Mouse (Mus musculus) spleen, postnatal 10 days (tissue): ENCODE measurements around the gene Samhd1.
"Not testable (repeated sequence)": the region's sequence is repeated elsewhere in the genome, so short reads cannot be mapped to it uniquely, and the experiment has no call there.

Experiments used
- DNase-seq, 2 experiments: peaks; one replicate each; pipeline ENCODE4 v3.0.0; 2021 to 2022; ENCODE audit warnings: low spot score in 2 of 2

Gene Samhd1

DNA sequence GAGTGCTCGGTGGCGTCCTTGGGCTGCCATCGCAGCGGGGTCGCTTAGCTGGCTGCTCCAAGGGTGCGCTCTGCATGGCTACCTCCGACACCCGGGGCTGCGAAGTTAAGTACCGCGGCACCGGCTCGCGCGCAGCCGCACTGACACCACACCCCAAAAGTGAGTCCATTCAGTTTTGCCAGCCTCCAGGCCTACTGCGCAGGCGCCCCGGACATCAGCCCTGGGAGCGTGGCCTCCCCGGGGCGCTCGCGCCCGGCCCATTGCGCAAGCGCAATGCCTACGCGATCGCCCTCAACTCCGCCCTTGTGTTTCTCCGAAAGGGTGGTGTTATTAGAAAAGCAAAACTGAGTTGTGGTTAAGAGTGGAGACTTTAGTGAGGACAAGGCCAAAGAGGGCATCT is at the start of gene Samhd1:
Gene Samhd1 (minus strand): TSS at position 252 of the 400 bp plus-strand sequence.
- DNase-seq: peak; percentile 93 to 98

DNA sequence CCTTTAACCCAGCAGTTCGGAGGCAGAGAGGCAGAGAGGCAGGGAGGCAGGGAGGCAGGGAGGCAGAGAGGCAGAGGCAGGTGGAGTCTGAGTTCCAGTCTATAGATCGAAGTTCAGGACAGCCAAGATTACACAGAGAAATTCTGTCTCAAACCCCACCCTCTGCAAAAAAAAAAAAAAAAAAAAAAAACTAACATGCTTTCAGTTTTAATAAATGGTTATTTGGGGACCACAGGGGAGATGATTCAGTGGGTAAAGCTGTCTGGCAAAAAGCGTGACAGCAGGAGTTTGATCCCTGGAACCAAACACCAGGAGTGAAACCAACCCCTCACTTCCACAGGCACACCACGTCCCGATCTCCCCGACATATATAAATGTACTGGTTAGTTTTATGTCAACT is 43.1 kb upstream of the Samhd1 start:
- DNase-seq: no peak

DNA sequence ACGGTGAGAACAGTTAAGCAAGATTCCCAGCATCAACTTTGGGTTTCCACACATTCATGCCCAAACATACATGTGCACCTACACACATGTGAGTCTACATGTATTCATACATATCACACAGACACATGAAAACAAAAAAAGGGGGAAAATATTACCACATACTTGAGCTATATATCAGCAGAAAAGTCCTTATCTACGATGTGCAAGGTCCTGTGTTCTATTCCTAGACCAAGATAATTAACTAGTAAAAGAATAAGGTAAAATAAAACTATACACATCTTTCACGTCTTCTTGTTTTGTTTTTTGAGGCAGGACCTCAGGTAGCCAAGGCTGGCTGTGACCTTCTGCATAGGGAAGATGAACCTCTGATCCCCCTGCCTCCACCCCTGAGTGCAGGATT is 41.2 kb upstream of the Samhd1 start:
- DNase-seq: no peak

DNA sequence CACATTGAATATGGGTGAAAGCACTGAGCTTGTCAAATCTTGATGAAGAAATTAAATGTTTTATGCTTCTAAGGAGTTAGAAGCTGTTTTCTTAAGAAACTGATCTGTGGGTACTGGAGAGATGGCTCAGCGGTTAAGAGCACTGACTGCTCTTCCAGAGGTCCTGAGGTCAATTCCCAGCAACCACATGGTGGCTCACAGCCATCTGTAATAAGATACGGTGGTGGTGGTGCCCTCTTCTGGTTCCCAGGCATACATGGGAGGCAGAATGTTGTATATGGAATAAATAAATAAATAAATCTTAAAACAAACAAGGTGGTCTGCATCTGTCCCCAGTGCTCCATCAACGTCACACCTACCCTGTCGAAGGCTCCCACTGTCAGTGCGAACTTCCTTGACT is 39.4 kb upstream of the Samhd1 start:
- no peak for DNase-seq

DNA sequence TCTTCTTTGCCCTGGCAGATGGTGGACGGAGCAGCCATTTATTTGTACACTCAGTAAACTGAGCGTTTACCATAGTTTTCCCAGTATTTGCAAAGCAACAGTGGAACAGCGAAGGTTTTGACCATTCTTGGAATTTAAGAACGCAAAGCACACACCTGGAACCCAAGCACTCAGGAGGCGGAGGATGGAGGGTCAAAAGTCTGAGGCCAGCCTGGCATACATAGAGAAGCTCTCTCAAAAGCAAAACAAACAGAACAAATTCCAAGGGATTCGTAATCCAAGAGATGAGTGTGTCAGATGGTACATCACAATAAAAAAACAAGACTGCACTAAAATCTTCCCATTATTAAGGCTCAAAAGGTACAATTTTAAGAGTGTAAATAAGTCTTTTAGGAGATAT is 38.5 kb upstream of the Samhd1 start:
- DNase-seq: no peak

DNA sequence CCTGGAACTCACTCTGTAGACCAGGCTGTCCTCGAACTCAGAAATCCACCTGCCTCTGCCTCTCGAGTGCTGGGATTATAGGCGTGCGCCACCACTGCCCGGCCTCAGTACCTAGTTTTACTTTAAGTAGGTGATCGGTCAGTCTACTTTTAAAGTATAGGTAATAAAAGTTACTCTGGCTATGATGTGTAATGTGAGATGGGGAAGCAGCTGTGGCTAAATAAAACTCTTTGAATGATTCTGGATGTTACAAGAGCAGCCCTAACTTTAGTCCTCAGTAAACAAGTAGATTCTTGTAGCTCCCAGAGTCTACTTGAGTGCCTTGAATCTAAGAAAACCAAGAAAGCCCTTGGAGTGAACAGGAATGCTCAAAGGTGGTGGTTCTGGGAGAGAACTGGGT is 37.9 kb upstream of the Samhd1 start:
- DNase-seq: no peak

DNA sequence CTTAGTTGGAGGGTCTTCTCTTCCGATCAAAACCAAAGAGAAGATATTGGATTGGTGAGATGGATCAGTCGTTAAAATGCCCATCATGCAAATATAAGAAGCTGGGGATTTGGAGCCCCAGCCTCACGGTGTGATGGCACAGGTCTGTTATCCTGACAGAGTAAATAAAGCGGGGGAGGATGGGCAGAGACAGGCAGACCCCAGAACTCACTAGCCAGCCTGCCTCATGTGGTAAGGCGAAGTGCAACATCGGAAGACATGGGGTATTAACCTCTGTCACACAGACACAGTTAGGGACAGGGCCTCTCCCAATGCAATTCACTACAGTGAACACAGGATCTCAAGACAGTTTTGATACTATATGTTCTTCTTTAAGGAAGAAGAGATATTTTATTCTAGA is 35.6 kb upstream of the Samhd1 start:
- no peak for DNase-seq

DNA sequence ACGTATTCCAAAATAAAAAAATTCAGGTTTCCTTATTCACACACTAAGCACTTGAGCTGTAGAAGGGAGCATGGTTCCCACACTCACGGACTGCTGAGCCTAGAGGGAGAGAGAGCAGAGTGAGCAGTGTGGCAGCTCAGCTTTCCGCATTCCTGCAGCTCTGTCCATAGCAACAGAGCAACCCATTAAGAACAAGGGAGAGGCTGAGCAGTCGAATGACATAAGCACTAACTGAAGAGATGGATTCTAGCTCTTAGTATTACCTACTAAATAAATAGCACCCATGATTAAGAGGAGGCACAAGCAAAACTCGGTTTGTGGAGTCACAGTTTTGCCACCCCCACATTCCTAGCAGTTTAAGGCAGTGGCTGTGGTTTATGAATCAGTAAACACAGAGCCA is 35.1 kb upstream of the Samhd1 start:
- DNase-seq: no peak

DNA sequence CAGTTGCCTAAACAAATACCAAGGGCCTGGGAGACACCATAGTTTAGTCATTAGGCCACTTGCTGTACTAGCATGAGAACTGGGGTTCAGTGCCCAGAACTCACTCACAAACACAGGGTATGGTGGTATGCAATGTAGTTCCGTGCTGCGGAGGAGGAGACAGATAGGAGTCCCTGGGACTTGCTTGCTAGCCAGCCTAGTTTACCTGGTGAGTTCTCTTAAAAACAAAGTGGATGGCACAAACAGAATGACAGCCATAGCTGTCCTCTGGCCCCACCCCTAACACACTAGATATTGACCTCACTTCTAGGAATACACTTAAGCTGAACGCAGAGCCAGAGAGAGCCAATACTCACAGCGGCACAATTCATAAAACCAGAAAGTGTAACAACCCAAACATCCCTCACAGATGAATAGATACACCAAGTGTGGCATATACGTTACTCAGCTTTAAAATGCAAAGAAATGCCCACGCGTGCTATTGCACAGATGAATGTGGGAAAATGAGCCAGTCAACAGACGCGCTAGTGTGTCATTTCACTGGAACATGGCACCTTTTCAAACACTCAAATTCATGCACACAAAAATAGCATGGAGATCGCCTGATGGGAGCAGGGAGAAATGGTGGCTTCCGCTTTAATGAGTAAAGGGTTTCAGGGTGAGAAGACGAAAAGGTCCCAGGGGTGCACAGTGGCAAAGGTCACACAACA is 31.5 kb upstream of the Samhd1 start:
- no peak for DNase-seq

DNA sequence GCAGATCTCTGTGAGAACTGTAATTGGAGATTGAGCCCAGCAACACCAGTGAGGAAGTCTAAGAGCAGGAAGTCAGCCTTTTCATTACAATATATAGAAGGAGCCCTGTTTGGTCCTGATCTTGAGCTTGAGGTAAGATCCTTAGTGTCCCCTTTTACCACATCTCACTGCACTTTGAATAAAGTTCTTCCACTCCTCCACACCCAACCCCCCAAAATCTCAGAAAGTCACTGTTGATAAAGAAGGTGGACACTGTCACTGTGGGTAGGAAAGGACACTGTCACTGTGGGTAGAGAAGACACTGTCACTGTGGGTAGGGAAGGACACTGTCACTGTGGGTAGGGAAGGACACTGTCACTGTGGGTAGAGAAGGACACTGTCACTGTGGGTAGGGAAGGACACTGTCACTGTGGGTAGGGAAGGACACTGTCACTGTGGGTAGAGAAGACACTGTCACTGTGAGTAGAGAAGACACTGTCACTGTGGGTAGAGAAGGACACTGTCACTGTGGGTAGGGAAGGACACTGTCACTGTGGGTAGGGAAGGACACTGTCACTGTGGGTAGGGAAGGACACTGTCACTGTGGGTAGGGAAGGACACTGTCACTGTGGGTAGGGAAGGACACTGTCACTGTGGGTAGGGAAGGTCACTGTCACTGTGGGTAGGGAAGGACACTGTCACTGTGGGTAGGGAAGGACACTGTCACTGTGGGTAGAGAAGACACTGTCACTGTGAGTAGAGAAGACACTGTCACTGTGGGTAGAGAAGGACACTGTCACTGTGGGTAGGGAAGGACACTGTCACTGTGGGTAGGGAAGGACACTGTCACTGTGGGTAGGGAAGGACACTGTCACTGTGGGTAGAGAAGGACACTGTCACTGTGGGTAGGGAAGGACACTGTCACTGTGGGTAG is 30.5 kb upstream of the Samhd1 start:
- DNase-seq: not testable (repeated sequence)

DNA sequence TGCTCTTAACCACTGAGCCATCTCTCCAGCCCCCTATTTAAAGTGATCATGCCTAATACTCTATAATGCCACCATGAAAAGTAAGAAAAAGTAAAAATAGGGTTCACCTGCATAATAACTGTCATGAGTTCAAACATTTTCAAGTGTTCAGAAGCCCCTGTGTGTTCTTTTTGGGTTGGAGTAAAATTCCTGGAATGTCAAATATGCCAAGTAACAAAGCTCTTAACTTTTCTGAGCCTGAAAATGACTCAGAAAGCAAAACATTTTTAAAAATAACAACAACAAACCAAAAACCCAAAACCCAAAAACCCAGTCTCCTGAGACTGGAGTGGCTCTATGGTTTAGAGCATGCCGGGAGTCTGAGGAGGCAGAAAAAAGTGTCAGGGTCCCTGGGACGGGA is 29.0 kb upstream of the Samhd1 start:
- no peak for DNase-seq

DNA sequence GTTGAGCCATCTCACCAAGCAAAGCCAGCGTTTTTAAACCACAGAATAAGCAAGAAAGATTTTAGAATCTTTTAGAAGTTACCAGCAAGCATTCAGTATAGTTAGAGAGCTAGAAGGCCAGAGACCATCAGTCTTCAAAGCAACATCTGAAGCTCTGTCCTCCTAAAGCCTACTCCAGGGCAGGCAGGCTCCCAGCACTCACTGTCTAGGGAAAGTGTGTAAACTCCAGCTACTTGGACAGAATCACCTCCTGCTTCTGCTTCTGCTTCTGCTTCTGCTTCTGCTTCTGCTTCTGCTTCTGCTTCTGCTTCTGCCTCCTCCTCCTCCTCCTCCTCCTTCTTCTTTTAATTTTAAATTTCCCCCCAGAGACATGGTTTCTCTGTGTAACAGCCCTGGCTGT is 21.0 kb upstream of the Samhd1 start:
- DNase-seq: no peak

DNA sequence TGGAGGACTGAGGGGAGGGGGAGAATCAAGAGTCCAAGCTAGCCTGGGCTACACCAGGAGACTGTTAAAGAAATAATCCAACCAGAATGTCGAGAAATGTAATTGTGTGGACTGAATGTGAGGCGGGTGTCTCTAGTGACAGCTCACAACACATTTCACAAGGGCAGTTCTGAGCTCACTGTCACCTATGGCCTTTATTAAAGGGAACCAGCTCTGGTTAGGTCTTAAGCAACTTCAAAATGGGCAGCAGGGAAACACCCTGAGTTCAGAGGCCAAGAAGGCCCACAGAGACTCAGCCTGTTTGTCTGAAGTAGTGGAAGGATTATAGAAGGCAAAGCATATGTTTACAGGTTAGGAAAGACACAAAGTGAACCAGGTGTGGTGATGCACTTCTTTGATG is 18.2 kb upstream of the Samhd1 start:
- no peak for DNase-seq

DNA sequence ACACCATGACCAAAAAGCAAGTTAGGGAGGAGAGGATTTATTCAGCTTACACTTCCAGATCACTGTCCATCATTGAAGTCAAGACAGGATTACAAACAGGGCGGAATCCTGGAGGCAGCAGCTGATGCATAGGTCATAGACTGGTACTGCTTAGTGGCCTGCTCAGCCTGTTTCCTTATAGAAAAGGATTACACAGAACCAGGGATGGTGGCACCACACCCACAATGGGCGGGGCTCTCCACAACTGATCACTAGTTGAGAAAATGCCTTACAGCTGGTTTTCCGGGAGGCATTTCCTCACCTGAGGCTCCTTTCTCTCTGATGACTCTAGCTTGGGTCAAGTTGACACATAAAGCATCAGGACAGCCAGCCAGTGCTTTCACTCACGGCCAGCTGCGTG is 13.4 kb upstream of the Samhd1 start:
- no peak for DNase-seq

DNA sequence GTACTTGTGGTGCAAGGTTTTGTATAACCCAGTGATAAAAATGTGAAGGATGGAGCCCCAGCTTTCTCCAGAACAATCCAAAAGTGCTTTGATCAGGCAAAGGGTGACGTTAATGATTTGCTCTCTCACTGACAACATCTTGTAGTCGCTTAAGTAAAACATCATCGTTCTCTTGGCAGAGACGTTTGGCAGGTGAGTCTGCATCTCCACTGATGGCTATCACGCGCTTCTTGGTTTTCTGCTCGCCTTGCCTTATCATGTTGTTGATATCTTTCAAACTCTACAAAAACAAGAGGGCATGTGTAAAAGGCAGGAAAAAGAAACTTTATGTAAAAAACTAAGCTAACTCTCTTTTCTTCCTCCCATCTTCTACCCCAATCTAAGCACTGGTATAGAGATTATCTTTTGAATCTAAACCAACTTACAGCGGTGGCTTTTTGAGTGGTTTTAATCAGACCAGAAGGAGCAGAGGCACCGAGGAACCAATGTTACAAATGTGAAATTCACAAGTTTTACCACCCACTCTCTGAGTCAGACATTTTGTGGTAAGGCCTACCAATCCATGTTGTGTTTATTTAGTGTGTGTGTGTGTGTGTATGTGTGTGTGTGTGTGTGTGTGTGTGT is 12.4 kb upstream of the Samhd1 start:
- no peak for DNase-seq

DNA sequence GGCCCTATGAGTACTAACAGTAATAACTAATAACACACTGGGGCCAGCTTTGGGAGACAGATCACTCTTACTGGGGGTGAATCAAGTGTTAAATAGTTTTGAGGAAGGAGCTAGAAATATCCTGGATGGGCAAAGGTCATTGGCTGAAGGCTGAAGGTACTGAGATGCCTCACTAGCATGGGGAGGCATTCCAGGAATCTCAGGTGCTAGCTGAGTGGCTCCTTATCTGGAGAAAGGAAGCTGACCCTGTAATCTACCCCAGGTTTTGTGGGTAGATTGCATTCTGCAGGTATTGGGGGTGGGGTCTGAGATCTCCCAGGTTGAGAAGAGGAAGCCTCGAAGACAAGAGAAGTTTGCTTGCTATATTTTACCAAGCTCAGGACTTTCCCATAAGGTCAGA is 10.1 kb upstream of the Samhd1 start:
- DNase-seq: no peak

DNA sequence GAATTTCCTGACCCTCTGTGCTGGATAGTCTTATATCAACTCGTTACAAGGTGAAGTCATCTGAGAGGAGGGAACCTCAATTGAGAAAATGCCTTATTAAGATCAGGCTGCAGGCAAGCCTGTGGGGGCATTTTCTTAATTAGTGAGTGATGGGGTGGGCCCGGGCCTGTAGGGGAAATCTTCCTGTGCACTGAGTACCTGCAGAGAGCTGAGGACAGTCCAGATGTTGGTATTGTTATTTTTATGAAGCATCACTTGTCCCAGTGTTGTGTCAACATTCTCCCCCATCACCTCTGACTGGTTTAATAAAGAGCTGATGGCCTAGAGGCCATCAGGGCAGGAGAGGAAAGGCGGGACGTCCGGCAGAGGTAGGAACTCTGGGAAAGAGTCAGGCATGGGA is 9.1 kb upstream of the Samhd1 start:
- no peak for DNase-seq

DNA sequence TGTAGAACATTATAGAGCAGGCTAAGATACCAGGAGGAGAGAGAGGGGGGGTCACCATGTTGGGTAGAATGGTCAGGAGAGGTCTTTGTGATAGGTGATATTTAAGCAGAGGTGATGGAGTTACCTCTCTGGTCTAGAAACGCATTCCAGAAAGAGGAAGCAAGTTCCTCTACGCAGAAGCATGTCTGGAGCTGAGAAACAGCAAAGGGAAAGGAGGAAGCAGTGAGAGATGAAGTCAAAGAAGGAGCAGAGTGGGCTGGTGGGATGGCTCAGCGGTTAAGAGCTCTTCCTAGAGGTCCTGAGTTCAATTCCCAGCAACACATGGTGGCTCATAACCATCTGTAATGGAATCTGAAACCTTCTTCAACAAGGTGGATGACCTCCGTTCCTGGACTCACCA is 6.9 kb upstream of the Samhd1 start:
- no peak for DNase-seq

DNA sequence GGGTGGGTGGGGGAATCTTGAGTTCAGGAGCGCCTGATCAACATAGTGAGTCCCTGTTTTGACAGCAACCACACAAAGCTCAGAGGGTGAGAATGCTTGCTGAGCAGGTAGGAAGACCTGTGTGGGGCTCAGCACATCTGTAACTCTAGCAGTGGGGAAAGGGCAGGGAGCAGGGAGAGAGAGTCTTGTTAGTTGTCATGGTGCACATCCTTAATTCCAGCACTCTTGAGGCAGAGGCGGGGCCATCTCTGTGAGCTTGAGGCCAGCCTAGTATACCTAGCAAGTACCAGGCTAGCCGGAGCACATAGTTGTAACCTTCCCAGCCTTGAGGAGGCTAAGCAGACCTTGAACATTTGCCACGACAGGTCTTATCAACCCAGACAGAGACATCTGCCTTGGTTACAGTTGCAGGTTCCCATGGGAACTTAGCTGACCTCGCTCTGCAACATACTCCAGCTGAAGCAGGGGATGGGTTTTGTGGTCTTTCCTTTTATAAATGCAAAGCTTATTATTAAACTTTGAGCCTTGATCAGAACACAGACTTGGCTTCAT is 4.3 kb upstream of the Samhd1 start:
- DNase-seq: peak in 1 of 2 experiments; percentile 18

DNA sequence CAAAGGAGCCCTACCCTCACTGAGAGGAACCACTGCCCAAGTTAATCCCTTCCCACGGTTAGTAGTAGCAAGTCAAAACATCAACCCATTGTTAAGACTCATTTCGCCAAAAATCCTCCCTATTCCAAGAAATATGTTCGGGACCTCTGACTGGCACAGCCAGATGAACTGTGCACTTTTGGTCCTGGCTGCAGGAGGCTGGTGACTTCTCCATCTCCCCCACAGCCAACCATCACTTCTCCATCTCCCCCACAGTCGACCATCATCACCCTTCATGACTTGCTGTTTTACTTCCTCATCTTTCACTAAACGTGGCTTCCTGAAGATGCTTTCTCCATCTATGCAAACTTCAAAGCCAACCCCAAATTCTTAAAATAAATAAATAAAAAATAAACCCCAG is 3.7 kb upstream of the Samhd1 start:
- DNase-seq: no peak

DNA sequence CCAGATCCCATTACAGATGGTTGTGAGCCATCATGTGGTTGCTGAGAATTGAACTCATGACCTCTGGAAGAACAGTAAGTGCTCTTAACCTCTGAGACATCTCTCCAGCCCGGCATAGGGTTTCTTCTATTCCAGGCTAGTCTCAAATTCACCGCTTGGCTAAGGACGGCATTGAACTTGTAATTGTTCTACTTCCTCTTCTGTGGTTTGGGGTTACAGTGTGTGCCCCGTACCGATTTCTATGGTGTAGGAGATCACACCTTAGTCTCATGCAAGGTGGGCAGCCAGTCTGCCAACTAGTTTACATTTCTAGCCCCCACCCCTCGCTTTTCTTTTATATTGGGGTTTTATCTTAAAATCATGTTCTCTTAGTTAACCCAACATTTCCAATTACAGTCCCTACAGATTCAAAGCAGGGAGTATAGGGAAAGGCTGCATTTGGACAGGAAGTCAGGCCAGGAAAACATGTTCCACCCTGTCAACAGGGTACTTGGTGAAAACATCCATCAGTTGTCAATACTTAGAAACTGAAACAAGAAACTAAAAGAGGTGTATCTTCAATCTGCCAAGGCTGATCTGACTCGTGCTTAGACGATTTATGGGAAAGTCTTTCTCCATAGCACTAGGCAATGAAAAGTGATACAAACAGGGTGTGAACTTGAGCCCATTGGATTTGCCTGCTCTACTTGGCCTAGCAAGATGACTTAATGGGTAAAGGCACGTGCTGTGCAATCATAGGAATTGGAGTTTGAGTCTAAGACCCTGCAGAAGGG is 3.1 kb upstream of the Samhd1 start:
- peak in 1 of 2 experiments; percentile 33 for DNase-seq

DNA sequence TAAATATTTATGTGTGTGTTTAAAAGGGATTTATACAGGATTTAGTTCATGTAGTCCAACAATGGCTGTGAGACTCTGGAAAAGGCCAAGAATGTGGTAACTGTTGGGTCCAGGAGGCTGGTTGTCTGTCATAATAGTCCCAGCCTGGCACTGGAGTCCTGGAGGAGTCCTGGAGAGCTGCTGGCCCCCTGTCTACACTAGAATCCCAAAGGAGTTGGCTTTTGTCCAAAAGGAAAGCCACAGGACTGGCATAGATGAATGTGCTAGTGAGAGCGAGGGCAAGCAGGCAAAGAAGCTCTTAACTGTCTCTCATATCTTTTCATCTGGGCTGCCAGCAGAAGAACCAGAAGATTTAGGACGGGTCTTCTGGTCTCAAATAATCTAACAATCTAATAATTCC is 1.6 kb upstream of the Samhd1 start:
- no peak for DNase-seq
